Mouse (Mus musculus) adrenal gland, postnatal 25 days (tissue): ENCODE data around the gene Prss1. TPM values are rescaled to one million over a fixed set of nuclear protein-coding genes. Genes with fewer than 3 reads are reported as not detected.
"Not testable (repeated sequence)": the region's sequence is repeated elsewhere in the genome, so short reads cannot be mapped to it uniquely, and the experiment has no call there.

Experiments
- DNase-seq: peaks from one replicate; pipeline ENCODE4 v3.0.0; 2021; ENCODE audit warnings: mixed read lengths
- long read RNA-seq: library from polyadenylated mRNA; stranded (forward); transcript quantifications from one replicate; pipeline ENCODE4 v2.0.0, GENCODE M21; 2021
- total RNA-seq: library from RNA; stranded (reverse); gene quantifications from 2 replicates; pipeline ENCODE4 v1.2.3, GENCODE M21; 2021

Prss1 gene
- total RNA-seq = not detected in 2 replicates
- long read RNA-seq = 0 reads

- DNase-seq = not testable (repeated sequence)
Observed at GRCm38 (mm10) chr6:41458632-41459031, at the start of gene Prss1. Prss1 (plus strand) TSS chr6:41458932.

- not testable (repeated sequence) for DNase-seq
Observed at GRCm38 (mm10) chr6:41442261-41442660, 16.5 kb upstream of the Prss1 start.

- DNase-seq = not testable (repeated sequence)
Observed at GRCm38 (mm10) chr6:41446045-41446444, 12.7 kb upstream of the Prss1 start, which contains the start of gene Gm10334. Gm10334 (minus strand) TSS chr6:41446145.

GRCm38 (mm10) chr6:41499374-41499773, 40.6 kb downstream of the Prss1 start:
- DNase-seq = no peak

- no peak for DNase-seq
Observed at GRCm38 (mm10) chr6:41504915-41505314, 46.2 kb downstream of the Prss1 start.

GRCm38 (mm10) chr6:41505323-41505722, 46.6 kb downstream of the Prss1 start:
- no peak for DNase-seq

Other genes with a start within 250 kb of the Prss1 start
- gene Try4, start 156.7 kb upstream of the Prss1 start, total RNA-seq = 0.43 TPM in 1 of 2 replicates, not detected in the other
- not detected in 2 replicates for gene Try5, start 142.1 kb upstream of the Prss1 start, total RNA-seq
- gene Try10, start 104.8 kb upstream of the Prss1 start, total RNA-seq = not detected in 2 replicates
- not detected in 2 replicates for gene Prss3, start 81.3 kb upstream of the Prss1 start, total RNA-seq
- gene Gm5771, start 66.6 kb upstream of the Prss1 start, total RNA-seq = not detected in 2 replicates
- not detected in 2 replicates for gene Gm10334, start 12.8 kb upstream of the Prss1 start, total RNA-seq
- gene Prss2, start 62.9 kb downstream of the Prss1 start, total RNA-seq = not detected in 2 replicates
- gene Ephb6, start 146.6 kb downstream of the Prss1 start, total RNA-seq = 24.7 and 30.3 TPM in 2 replicates
- not detected in 2 replicates for gene Trpv6, start 177.5 kb downstream of the Prss1 start, total RNA-seq
- gene Trpv5, start 221.8 kb downstream of the Prss1 start, total RNA-seq = not detected in 2 replicates
- gene Llcfc1, start 225.5 kb downstream of the Prss1 start, total RNA-seq = not detected in 2 replicates
- gene Kel, start 245.4 kb downstream of the Prss1 start, total RNA-seq = not detected in 2 replicates